Mouse (Mus musculus): Measurements from ENCODE around the gene Eps8l1.

GRCm38 (mm10) chr7:4437721-4438120 lies 22.8 kb upstream of the Eps8l1 start:
- TF ChIP-seq TAL1 (IDR thresholded peaks at IDR 0.05; ENCODE audit: low read length) (no peak), GATA1 (IDR thresholded peaks at IDR 0.05; ENCODE audit: low read length) (no peak)
